Mouse (Mus musculus): ENCODE measurements around the gene Tlnrd1.

- TF ChIP-seq CTCF (IDR thresholded peaks at IDR 0.05; ENCODE audit: extremely low read depth, insufficient read depth, insufficient read length, insufficient replicate concordance) (no peak), POLR2A (IDR thresholded peaks at IDR 0.05; ENCODE audit: low read depth, low read length) (no peak)
Measured at GRCm38 (mm10) chr7:83878676-83879448, 5.2 kb downstream of the Tlnrd1 start.
